Mouse (Mus musculus) heart, postnatal 0 days (tissue): ENCODE measurements around the gene Cdc42.

ENCODE experiments used
- CTCF ChIP-seq: IDR thresholded peaks from 2 replicates; pipeline ENCODE4 v1.5.1; 2016; ENCODE audit warnings: antibody characterized with exemption, control low read depth, low read depth
- EP300 ChIP-seq: IDR thresholded peaks from 2 replicates; pipeline ENCODE4 v1.6.1; 2016; ENCODE audit warnings: antibody characterized with exemption, low read depth

DNA sequence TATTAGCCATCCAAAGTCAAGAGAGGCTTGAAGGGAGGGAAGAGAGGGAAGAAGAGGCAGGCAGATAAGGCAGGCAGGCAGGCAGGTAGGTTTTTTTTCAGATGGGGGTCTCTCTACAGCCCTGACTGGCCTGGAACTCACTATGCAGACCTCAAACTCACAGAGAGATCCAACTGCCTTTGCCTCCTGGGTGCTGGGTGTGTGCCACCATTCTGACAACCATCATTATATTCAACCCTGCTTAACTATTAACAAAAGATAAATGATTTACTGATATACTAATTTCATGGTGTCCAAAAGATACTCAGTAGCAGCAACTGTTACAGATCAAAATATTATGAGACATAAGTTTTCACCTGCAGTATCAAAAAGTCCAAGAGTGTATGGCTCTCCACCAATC lies 25.5 kb downstream of the Cdc42 start:
- TF ChIP-seq CTCF (no peak), EP300 (no peak)
